Mouse (Mus musculus): Measurements from ENCODE around the gene Ppp2r5e.
"Not testable (repeated sequence)": the region's sequence is repeated elsewhere in the genome, so short reads cannot be mapped to it uniquely, and the experiment has no call there.

Gene Ppp2r5e

GRCm38 (mm10) chr12:75537019-75537672 lies 58.9 kb downstream of the Ppp2r5e start:
- no peak for DNase-seq (ENCODE audit: low read depth)

- DNase-seq (ENCODE audit: low read depth): no peak
These were observed 59.5 kb downstream of the Ppp2r5e start for GRCm38 (mm10) chr12:75536566-75536965.

- DNase-seq (ENCODE audit: low read depth): no peak
These were observed 62.9 kb downstream of the Ppp2r5e start for GRCm38 (mm10) chr12:75533145-75533544.

DNA sequence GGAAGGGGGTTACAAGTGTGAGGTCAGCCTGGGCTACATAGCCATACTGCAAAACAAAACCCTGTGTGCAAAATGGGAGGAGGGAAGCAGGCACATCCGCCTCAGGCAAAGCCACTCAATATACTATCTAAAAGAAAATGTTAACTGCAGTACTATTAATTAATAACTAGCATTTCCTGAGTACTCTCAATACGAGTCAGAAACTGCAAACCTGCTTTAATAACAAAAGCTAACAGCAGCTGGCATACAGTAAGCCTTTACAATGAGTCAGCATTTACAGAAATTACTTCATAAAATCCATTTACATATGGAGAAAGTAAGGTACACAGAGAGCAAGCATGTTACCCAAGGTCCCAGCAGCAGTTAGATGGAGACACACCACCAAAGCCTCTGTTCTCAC lies 64.2 kb downstream of the Ppp2r5e start:
- no peak for DNase-seq (ENCODE audit: low read depth)

DNA sequence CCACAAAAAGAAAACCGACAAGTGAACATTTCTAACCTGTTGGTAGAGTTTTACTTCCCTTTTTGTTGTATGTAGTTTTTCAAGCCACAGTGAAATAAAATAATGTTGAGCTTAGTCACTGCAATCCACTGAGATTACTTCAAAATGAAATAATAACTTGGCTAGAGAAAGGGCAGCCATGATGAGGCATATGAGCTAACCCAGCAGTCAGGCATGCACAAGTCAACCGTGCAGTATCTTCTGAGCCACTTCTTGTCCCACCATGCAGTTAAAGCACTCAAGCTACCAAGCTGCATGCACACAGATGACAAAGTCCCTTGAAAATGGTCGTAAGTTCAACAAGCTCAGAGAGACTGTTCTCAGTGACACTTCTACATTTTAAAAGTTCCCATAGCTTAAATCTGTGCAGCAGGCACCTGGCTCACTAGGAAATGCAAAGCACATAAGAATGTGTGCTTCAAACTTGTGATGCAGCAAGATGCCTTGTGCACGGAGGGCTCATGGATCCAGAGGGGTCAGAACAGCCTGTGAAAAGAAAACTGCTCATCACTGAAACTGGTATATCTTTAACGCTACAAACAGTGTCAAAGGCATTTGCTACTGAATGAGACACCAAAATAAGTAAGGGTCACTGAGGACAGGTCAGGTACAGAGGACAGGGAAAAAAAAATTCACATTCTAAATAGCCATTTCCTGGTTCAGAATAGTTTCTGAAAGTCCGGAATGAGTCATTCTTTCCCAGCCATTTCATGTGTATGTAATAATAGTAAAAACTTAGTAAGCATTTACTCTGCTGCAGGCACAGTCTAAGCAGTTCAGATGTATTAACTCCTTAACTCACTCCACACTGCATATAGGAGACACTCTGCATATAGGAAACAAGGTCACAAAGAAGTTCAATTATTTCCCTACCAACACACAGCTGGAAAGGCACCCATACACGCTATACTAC lies 66.9 kb downstream of the Ppp2r5e start:
- DNase-seq (ENCODE audit: low read depth): no peak

DNA sequence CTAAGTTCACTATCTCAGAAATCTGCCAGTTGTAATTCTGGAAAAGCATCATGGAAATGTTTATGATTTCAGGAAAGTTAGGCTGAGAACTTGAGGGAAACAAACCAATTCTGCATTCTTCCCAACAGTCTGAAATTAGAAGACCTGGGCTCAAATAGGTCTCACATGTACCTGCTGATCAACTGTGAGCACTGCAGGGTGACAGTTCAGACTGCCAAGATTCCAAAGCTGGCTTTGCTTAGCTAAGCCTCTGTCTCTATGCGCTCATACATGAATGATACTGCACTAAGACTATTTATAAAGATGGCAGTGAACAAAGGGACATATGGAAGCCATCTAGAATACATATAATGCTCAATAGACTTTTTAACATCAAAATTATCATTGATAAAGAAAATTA lies 67.7 kb downstream of the Ppp2r5e start:
- DNase-seq (ENCODE audit: low read depth): no peak

GRCm38 (mm10) chr12:75524199-75524598 lies 71.8 kb downstream of the Ppp2r5e start:
- DNase-seq (ENCODE audit: low read depth): no peak

GRCm38 (mm10) chr12:75522931-75523330 lies 73.1 kb downstream of the Ppp2r5e start:
- no peak for DNase-seq (ENCODE audit: low read depth)

- no peak for DNase-seq (ENCODE audit: low read depth)
These were observed 73.7 kb downstream of the Ppp2r5e start for GRCm38 (mm10) chr12:75522360-75522759.

DNA sequence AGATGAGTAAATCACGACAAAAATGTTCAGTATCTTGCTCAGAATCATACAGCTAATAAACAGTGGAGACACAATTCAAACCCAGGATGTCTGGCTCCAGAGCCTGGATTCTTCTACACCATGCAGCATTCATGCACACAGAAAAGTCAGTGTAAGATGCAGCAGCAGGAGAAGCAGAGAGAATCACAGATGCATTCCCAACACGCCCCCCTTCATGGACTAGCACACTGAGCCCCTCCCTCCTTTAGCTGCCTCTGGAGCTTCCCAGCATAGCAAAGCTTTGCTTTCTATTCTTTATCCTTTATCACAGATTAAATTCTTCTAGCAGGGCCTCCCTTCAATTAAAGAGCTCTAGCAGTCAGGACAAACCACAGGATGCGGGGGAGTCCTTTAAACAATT lies 75.7 kb downstream of the Ppp2r5e start:
- no peak for DNase-seq (ENCODE audit: low read depth)

- no peak for DNase-seq (ENCODE audit: low read depth)
These were observed 76.7 kb downstream of the Ppp2r5e start for GRCm38 (mm10) chr12:75519181-75519940.

DNA sequence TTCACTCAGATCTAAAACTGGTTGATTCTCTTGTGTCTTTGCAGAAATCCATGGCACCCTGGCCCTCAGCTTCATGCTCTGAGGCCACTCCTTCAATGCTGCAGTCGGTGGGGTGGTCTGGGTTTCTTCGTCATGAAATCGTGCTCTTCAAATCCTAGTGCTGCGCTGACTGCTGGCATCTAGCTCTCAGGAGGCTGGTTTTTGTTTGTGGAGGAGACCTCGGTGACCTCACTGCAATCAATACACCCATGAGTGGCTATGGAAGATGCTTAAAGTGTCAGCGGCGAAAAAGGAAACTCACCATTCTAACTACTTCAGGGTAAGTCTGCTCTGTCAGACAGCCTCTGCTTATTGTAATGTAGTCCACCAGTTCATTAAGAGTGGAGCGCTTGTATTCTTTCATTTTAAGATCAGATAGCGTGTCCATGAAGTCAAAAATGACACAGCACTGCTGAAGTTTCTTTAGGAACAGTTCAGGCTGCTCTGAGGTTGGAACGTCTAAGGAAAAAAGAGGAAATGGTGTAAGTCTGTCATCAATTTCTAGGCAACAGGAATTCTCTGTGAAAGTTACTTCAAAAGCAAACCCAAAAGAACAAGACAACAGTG lies 80.6 kb downstream of the Ppp2r5e start:
- DNase-seq (ENCODE audit: low read depth): no peak

DNA sequence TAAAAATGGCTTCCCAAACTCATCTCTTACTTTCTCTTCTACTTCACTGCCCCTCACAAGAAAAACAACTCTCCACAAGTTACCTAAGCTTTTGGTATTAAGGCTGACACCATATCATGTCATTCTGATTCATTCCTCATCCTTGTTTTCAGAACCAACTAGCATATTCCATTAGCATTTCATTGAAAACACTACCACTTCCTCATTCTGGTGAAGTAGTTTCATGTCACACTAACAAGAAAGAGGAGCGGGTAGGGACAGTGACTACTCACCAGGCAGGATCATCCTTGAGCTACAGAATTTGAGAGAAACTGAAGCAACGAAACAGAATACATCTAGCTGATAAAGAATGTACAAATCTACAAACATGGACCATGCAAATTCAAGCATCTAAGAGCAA lies 84.5 kb downstream of the Ppp2r5e start:
- DNase-seq (ENCODE audit: low read depth): no peak

DNA sequence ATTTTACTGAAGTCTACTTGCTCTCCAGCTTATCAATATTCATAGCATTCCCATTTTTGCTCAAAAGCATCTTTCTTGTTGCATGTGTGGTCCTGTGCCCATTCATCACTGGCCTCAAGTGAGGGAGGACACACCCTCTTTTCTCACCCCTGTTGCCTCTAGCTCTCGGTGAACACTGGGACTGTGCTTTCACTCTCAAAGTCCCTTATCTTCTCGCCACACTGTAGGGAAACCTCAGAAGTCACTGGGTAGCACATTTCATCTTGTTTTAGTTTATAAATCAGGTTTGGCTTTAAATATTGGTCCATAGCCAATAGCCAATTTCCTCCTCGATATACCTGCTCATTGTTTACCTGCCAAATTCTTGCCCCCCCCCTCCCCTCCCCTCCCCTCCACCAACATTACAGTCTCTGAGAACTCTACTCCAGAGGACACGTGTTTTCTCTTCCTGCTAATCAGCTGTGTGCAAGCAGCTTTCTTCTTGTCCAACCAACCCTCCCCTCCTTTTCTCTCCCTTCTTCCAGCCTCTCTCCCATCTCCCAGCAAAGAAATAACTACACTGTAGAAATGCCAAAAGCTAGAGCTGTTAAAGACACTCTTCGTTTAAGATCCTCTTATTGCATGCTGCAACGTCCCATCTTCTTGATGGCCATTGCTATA lies 90.9 kb downstream of the Ppp2r5e start:
- no peak for DNase-seq (ENCODE audit: low read depth)

DNA sequence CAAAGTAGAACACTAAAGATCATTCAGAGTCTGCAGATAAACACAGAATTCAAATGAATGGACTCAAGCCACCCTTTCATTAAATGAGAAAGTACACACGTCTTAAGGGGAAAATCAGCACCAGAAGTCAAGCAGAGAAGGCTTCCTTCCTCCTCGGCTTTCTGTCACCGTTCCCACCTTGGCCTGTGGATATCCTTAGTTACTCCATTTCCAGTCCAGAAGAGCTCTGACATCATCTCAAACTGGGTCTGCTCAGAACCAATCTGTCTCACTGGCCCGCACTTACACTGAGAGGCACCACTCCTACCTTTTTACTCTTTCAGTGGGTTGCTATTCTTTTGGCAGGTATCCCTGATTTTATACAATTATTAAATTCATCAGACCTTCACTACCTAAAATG lies 93.4 kb downstream of the Ppp2r5e start:
- no peak for DNase-seq (ENCODE audit: low read depth)

GRCm38 (mm10) chr12:75497698-75498097 lies 98.3 kb downstream of the Ppp2r5e start:
- no peak for DNase-seq (ENCODE audit: low read depth)

- DNase-seq (ENCODE audit: low read depth): no peak
These were observed 100.4 kb downstream of the Ppp2r5e start for GRCm38 (mm10) chr12:75495636-75496035.

DNA sequence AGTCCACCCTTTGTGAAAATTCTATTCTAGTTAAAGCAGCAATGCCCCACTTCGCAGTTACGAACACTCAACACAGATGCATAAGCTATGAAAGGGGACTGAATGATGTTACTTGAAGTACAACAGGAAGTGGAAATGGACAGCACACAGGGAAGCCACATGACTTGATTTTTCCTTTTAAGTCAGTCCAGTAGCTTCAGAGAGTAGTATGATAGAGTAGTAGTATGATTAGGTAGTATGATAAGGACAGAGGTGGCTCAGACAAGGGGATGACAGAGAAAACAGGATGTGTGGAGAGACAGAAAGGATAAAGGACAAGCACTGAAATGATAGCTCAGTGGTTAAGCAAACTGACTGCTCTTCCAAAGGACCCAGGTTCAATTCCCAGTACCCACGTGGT lies 101.4 kb downstream of the Ppp2r5e start:
- no peak for DNase-seq (ENCODE audit: low read depth)

GRCm38 (mm10) chr12:75492549-75493327 lies 103.3 kb downstream of the Ppp2r5e start:
- no peak for DNase-seq (ENCODE audit: low read depth)

DNA sequence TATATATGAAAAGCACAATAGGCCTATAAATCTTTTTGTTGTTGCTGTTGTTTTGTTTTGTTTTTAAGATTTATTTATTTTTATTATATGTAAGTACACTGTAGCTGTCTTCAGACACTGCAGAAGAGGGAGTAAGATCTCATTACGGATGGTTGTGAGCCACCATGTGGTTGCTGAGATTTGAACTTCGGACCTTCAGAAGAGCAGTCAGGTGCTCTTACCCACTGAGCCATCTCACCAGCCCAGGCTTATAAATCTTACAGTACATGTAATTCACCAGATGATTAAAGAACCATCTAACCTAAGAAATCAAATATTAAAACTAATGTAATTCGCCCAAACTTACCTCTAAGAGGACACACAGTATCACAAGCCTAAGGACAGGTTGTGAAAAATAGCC lies 103.9 kb downstream of the Ppp2r5e start:
- DNase-seq (ENCODE audit: low read depth): not testable (repeated sequence)

DNA sequence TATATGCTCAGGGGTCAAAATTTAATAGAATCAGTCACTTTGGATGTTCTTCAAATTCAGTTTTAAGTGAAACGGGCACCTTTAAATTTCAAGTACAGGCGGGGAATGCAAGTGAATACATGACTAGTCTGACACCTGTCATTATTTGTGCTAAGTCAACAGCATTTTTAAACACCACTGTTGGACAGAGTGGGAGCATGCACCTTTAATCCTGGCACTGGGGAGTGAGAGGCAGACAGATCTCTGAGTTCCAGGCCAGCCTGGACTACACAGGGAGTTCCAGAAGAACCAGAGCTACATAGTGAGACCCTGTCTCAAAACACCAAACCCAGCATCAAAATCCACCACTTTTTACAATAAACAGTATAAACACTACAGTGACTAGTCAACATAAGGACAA lies 108.5 kb downstream of the Ppp2r5e start:
- DNase-seq (ENCODE audit: low read depth): no peak
